Mouse (Mus musculus): Measurements from ENCODE around the gene Trmt10c. TPM values are rescaled to one million over a fixed set of nuclear protein-coding genes. Genes with fewer than 3 reads are reported as not detected.
A peak's percentile ranks its signal among the peaks of the same experiment; 100 is the strongest.
"Not testable (repeated sequence)": the region's sequence is repeated elsewhere in the genome, so short reads cannot be mapped to it uniquely, and the experiment has no call there.

The Trmt10c gene
- total RNA-seq (2015; ENCODE audit: low replicate concordance), result 1.7 and 6.5 TPM in 2 replicates
- total RNA-seq (2017; ENCODE audit: low replicate concordance), result 3.9 and 4.7 TPM in 2 replicates

DNA sequence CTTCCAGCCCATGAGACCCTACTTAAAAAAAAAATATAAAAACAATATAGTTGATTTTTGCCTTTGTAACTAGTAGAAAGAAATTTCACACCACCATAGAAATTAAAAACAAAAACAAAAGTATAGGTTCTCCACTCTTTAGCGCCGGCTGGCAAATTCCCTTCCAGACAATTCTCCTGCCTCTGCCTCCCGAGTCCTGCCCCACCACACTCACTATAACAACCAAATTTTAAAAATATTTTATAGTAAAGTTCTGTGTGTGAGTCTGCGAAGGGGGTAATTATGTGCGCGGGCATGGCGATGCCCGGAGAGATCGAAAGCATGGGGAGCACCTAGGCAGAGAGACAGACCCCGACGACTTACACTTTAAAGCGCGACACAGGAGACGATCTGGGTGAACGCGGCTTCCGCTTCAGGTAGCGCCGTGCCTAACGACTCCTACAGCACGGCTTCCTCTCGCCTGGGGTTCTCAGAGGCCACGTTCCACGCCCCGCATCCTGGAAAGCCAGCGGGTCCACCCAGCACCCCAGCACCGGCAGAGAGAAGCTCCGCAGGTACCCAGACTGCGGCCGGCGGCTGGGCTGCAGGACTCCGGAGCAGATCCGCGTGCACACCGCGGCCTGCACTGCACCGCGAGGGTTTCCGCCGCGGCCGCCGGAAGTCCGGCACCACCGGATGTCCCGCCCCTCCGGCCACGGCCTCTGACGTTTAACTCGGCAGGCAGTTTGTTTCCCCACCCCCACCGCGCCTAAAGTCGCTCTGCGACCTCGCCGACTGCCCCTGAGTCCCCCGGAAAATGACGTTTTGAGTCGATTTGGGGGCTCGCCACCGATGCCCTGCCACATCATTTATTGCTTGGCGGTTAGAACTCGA lies at the start of gene Trmt10c:
TSS of gene Trmt10c (minus strand) at position 682 of the 873 bp plus-strand sequence.
- peak; percentile 100 for ATAC-seq (replicated peaks; ENCODE audit: low FRiP score, poor library complexity, severe bottlenecking)

DNA sequence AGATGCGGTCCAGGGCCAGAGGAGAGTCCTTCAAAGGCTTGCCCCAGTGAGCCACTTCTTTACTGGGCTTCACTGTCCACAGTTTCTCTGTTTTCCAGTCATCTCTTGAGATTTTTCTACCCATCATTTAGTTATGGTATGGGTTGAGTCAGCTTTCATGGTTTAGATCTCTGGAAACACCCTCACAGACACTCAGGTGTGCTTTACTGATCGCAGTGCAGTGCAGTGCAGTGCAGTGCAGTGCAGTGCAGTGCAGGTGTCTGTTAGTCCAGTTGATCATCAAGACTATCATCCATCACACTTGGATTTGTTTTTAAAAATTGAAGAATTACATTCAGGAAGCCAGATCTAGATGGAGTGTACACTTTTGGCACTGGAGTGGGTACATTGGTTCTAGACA lies 48.7 kb upstream of the Trmt10c start:
- peak; percentile 55; the same call in 1 of the 2 replicates for ATAC-seq (replicated peaks; ENCODE audit: low FRiP score, poor library complexity, severe bottlenecking)

DNA sequence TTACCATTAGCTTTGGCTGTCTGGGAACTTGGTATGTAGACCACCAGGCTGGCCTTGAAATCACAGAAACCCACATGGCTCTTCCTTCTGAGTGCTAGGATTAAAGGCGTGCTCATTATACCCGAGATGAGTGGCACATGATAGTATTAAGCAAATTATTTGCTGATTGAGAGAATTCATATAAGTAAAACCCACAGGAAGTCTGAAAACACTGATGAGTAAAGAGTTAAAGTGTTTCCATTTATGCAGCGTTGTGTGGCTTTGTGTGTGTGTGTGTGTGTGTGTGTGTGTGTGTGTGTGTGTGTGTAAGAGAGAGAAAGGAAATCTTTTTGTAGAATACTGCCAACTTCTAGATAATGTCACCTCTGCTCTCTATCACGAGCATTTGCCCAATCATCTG lies 44.1 kb upstream of the Trmt10c start:
- ATAC-seq (replicated peaks; ENCODE audit: low FRiP score, poor library complexity, severe bottlenecking), result no peak

DNA sequence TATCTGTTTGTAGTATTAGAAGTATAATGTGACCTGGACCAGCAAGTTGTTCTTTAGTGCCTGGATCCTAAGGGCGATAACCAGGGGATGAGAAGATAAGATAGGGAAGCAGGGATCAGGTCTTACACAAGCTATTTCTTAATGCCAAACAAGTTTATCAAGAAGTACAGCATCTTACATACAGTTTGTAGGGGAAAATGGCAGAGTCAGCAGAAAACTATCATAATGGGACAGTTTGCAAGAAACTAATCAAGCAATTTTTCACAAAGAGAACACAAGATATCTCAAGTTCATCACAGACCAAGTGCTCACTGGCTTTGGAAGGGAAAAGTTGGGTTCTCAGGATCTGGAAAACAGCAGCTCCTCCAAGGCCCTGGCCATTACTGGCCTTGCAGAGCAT lies 41.8 kb upstream of the Trmt10c start:
- ATAC-seq (replicated peaks; ENCODE audit: low FRiP score, poor library complexity, severe bottlenecking), result no peak

DNA sequence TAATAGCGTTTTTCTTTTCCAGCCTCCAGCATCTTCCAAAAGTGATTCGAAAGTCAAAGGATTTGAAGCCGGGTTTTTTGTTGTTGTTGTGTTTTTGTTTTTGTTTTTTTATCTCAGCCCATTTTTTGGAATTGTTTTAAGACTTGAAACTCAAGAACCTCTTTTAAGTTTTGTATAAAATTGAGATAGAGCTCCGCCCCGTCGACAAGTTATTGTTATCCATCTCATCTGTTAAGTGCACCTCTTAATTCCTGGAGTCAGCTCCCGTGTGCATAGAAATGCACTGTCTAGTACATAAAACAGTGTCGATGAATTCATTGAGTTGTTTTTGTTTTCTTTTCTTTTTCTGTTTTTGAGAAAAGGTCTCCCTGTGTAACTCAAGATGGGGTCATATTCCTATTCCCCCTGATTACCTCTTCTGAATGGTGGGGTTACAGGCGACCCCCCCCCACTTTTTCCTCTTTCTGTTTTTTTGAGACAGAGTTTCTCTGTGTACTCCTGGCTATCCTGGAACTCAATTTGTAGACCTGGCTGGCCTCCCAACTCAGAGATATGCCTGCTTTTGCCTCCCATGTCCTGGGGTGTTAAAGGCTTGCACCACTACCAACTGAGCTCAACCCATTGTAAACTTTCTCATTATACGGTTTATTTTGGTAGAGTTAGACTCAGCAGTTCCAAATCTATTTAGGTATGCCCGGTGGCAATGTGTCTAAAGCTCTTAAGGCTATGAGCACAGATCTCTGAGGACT lies 38.7 kb upstream of the Trmt10c start:
- no peak for ATAC-seq (replicated peaks; ENCODE audit: low FRiP score, poor library complexity, severe bottlenecking)

DNA sequence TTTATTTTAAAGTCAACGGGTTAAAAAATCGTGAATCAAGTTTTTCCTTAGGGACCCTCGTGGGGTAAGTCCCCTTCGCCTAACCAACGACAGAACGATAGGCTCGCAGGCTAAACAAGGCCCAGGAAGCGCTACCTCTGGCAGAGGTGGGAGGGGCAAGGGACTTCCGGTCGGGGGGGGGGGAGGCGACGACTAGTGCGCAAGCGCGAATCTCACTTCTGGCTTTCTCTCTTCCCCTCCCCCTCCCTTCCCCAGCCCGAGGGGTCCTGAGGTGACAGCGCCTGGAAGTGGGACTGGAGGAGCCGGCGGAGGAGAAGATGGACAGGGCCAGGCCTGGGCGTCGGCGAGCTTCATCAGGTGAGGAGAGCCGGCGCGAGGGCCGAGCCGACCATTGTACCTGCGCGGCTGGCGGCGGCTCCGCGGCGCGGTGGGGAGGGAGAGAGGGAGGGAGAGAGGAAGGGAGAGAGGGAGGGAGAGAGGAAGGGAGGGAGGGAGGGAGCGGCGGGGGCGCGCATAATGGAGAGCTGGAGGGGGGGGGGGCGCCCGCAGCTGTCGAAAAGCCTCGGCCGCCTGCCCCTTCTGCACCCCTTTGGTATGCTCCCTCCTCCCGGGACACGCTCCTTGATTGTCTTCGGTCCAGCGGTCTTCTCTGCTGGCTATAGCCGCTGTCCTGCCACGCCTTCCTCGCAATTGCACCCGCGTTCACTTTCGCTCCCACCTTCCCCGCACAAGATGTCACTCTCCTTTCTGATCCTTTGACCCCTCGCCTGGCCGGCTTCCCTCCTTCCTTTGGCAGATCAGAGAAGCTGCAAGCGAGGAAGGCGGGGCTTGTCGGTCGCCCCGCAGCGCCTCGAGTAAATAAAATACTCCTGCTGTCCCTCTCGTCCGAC lies 37.8 kb upstream of the Trmt10c start:
- ATAC-seq (replicated peaks; ENCODE audit: low FRiP score, poor library complexity, severe bottlenecking), result peak; percentile 73

DNA sequence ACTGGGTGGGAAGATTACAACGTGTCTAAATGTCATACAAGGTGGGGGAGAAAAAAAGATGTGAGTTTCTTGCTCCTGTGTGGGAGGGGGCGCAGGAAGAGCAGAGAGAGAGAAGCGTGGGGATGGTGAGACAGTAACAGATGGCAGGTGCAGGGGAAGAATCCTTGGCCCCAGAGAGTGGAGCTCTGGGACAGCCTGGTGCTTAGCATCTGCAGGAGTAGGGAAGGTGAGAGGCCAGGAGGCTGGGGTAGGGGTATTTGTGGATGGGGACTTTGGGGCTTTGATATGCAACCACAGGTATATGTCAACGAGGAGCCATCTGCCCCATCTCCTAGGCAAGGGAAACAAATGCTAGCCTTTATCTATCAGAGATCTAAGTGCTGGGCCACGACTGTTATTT lies 36.9 kb upstream of the Trmt10c start:
- ATAC-seq (replicated peaks; ENCODE audit: low FRiP score, poor library complexity, severe bottlenecking), result no peak

DNA sequence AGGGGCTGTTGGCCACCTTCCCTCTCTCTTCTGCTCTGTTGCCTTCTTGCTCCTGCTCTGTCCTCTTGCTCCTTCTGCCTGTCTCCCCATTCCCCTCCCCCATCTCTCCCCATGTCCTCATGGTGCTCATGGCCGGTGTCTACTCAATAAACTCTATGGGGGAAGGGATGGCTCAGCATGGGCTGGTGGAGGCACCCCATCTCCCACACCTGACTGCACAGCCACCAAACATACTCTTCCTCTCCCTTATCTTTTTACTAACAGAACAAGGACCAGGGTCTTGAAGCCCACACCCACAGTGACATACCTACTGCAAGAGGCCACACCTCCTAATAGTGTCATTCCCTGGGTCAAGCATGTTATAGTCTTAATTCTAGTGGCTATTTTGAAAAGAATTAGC lies 36.5 kb upstream of the Trmt10c start:
- no peak for ATAC-seq (replicated peaks; ENCODE audit: low FRiP score, poor library complexity, severe bottlenecking)

DNA sequence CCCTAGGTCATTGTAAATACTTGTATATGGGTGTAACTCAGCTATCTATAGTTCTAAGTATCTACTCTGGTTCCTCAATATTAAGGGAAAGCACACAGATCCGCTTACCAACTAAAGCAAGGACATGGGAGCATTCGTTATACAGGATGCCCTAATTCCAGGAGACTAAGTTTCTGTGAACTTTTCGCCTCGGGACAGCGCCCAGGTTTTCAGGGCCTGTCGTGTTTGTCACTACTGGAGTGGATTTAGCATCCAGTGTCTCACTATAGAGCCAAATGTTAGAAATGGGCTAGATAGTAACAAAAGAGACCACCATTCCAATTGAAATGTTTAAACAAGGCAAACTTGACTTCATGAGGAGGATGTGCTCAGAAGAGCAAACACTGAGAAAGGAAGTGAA lies 35.5 kb upstream of the Trmt10c start:
- not testable (repeated sequence) for ATAC-seq (replicated peaks; ENCODE audit: low FRiP score, poor library complexity, severe bottlenecking)

DNA sequence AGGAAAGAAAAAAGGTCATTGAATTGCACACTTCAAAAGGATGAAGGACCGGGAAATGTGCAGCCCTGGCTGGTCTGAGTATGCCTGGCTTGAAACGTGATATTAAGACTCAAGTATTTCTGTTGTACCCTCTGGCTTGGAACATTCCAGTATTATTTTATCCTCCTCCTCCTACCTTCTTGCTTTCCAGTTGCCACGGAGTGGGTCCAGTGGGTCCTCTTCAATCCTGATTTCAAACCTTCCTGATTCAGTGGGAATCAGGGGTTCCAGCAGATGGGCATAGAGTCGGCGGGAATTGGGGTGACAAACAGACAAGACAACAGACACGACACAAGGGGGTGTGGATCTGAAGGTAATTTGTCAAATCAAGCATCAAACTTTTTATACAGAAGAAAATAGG lies 34.9 kb upstream of the Trmt10c start:
- no peak for ATAC-seq (replicated peaks; ENCODE audit: low FRiP score, poor library complexity, severe bottlenecking)

DNA sequence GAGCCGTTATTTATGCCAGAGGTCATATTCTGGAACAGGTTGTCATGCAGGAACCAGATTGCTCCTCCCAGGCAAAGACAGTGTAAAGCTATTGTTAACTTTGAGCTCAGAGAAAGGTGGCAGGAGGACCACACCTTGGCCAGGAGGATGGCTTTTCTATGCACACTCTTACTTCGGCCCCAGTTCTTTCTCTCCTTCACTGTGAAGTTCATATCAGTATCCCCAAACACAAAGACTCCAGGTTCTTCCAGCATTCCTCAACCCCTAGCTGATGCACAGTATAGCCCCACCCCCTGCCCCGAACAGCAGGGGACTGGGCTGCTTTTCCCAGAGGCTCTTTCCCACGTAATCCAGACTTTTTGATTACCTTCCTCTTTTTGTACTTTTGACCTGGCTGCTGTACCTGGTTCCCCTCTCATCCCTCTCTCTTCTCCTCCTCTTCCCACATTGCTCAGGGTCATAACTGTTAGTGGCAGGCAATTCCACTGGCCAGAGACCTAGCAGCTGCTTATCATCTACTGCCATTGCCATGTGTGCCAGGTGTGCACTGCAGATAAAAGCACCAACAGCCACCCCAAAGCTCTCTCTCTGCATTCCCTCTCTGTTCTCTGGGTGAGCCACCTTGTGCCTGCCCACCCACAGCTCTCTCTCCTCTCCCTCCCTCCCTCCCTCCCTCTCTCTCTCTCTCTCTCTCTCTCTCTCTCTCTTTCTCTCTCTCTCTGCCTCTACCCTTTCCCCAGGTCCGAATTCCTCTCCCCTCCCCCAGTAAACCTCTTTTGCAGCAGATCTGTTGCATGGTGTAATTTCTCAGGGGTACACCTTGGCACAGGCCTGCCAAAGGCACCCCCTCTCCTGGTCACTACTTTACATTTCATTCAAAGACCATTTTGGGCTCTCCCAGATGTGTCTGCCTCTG lies 34.0 kb upstream of the Trmt10c start:
- peak; percentile 81 for ATAC-seq (replicated peaks; ENCODE audit: low FRiP score, poor library complexity, severe bottlenecking)

DNA sequence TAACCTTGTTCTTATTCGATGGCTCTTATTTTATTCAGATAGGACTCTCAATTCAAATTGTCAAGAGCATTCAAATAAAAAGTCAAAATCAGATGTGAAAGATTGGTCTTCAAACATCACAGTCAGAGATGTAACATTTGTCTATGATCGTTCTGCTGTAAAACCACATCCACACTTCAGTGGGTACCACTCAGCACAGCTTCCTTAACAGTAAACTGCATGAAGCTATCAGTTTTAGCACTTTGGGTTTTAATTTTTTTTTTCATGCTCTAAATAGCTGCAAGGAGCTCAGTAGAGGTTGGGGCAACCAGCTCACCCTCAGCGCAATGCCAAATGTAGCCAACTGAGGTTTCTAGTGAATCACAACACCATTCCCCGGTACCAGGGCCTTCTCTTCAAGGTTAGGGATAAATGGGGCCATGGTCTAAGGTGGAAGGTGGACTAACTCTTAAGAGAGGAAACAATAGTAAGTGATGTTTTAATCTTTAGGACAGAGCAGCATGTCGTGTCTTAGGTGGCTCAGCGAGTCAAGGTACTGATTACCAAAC lies 31.0 kb upstream of the Trmt10c start:
- no peak for ATAC-seq (replicated peaks; ENCODE audit: low FRiP score, poor library complexity, severe bottlenecking)

DNA sequence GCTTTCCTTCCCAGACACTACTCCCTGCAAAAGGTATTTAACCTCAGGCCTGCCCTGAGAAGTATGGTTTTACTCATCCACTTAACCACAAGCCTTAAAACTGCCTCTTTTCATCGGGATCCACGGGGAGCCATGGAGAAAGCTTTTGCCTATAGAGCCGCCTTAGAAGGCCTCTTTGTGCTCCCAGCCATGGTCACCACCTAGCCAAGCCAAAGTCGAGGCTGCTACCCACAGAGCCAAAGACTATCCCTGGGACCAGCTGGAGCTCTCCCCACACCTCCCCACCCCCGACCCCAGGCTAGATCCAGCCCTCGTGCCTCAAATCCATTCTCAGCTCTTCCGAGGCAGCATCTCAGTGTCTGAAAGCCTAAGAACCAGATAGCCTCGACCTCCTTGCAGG lies 28.5 kb upstream of the Trmt10c start:
- no peak for ATAC-seq (replicated peaks; ENCODE audit: low FRiP score, poor library complexity, severe bottlenecking)

DNA sequence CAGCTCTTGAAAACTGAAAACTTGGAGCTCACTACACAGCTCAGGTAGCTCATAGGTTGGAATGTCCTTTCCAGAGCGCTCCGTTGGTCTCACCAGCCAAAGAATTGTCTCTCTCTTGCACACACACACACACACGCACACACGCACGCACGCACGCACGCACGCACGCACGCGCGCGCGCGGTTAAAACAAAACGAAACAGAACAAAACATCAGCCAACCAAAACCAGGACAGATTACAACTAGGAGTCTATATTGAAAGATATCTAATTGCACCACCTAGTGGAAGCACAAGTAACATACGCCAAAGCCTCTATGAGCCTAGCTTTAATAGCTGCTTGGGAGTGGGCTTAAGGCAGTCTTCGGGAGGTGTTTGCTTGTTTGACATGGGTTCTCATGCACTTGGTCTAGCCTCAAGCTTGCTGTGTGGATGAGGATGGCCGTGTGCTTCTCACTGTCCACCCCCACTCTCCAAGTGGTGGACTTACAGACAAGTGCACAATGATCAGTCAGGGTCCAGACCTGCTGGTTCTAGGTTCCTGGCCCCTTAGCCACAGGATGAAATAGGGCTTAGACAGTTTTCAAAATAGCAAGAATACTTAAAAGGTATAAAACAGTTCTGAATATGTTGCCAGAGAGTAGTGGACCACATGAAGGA lies 26.8 kb upstream of the Trmt10c start:
- peak; percentile 92 for ATAC-seq (replicated peaks; ENCODE audit: low FRiP score, poor library complexity, severe bottlenecking)

DNA sequence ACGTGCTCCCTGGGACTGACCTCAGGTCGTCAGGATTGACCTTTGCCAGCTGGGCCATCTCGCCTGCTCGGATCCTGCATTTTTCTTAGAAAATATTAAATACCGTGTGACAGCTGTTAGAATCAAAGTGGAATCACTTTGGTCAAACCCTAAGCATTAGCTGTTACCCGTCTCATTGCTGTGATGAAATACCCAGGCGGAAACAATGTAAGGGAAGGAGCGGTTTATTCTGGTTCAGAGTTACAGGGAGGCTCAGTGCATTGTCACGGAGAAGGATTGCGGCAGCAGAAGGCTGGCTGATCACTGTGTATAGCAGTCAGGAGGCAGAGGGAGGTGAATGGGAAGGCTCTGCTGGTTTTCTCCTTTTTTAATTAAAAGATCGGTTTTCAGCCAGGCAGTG lies 25.4 kb upstream of the Trmt10c start:
- no peak for ATAC-seq (replicated peaks; ENCODE audit: low FRiP score, poor library complexity, severe bottlenecking)

DNA sequence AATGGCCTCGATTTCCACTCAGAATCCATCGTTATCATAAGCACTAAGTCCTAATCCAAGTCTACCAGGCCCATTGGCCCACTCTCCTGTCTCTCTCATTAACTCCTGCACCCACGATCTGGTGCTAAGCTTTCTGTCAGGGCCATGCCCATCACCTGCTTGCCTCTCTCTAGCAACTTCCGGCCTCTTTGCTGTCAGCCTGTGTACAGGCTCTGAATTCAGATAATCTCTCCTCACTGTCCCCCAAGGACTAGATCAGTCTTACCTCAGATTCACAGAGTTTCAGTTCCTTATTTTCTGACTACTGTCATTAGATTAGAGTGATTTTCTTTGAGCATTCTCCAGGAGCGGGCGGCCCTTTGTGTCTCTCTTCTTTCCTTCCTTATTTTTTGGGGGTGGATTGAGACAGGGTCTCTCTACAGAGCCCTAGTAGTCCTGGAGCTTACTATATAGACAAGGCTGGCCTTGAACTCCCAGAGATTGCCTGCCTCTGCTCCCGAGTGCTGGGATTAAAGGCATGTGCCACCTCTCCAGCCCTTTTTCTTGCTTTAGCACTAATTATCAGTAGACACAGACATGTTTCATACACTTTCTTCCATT lies 24.5 kb upstream of the Trmt10c start:
- ATAC-seq (replicated peaks; ENCODE audit: low FRiP score, poor library complexity, severe bottlenecking), result no peak

DNA sequence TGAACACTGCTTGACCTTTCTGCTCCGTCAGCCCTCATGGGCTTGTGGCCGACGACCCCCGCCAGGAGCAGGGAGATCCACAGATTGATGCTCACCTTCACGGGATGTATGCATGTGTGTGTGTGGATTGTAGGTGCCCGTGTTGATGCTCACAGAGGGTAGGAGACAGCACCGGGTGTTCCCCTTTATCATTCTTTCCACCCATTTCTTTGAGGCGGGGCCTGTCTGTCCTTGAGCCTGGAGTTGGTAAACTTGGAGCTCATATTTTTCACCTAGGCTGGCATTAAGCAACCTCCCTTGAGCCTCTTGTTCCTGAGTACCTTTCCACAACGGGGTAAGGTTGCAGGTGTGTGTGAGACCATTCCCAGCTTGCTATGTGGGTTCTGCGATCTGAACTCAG lies 20.5 kb upstream of the Trmt10c start:
- ATAC-seq (replicated peaks; ENCODE audit: low FRiP score, poor library complexity, severe bottlenecking), result peak; percentile 38; the same call in 1 of the 2 replicates
